Mouse (Mus musculus): ENCODE data around the gene Wdfy2. TPM values are rescaled to one million over a fixed set of nuclear protein-coding genes. Genes with fewer than 3 reads are reported as not detected.
"Not testable (repeated sequence)": the region's sequence is repeated elsewhere in the genome, so short reads cannot be mapped to it uniquely, and the experiment has no call there.

Wdfy2 gene
- polyA plus RNA-seq, 2 experiments, result 10.9 to 12.8 TPM

- DNase-seq (ENCODE audit: low spot score) (no peak), ATAC-seq (ENCODE audit: low FRiP score, low read depth) (no peak)
- Histone ChIP-seq H3K27me3 (ENCODE audit: control insufficient read depth, insufficient read depth, low read length) (no peaks in the 10 kb centered on the region), H3K4me2 (replicated peaks; ENCODE audit: low read depth, low read length, severe bottlenecking) (no peak overlapping the region), H3K9me3 (ENCODE audit: control insufficient read depth, low read length) (no peaks in the 10 kb centered on the region), H3K4me3 (replicated peaks; ENCODE audit: low read length) (no peak overlapping the region), H3K9ac (ENCODE audit: low read depth, low read length, severe bottlenecking) (no peak overlapping the region), H3K36me3 (ENCODE audit: control insufficient read depth, insufficient read depth, low read length) (no peaks in the 10 kb centered on the region), H3K4me1 (ENCODE audit: control insufficient read depth, insufficient read depth, low read length) (peaks cover 4% of the 10 kb centered on the region; the same call in 1 of the 2 replicates), H3K27ac (replicated peaks; ENCODE audit: low read depth, low read length) (no peak overlapping the region)
- WGBS, result 78% methylated on average over 3 of the region's 3 CpGs
- no peak for TF ChIP-seq POLR2A (IDR thresholded peaks at IDR 0.05; ENCODE audit: borderline replicate concordance, extremely low read depth, insufficient read depth, insufficient read length)
Measured at GRCm38 (mm10) chr14:62833541-62833940, 3.9 kb upstream of the Wdfy2 start.

DNA sequence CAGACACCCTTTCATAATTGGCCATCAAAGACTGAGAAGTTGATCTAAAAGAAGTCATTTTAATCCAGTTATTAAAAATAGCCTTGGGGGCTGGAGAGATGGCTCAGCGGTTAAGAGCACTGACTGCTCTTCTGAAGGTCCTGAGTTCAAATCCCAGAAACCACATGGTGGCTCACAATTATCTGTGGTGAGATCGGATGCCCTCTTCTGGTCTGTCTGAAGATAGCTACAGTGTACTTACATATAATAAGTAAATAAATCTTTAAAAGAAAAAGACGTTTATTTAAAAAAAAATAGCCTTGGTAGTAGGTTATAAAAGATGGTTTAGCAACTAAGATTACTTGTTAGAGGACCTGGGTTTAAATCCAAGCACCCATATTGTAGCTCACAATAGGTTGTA, 1.7 kb upstream of the Wdfy2 start:
- not testable (repeated sequence) for H3K36me3 ChIP-seq (ENCODE audit: control insufficient read depth, insufficient read depth, low read length); DNase-seq (ENCODE audit: low spot score); H3K4me1 ChIP-seq (ENCODE audit: control insufficient read depth, insufficient read depth, low read length); H3K4me3 ChIP-seq (replicated peaks; ENCODE audit: low read length); H3K27me3 ChIP-seq (ENCODE audit: control insufficient read depth, insufficient read depth, low read length); H3K4me2 ChIP-seq (replicated peaks; ENCODE audit: low read depth, low read length, severe bottlenecking); H3K9me3 ChIP-seq (ENCODE audit: control insufficient read depth, low read length); H3K27ac ChIP-seq (replicated peaks; ENCODE audit: low read depth, low read length); H3K9ac ChIP-seq (ENCODE audit: low read depth, low read length, severe bottlenecking); ATAC-seq (ENCODE audit: low FRiP score, low read depth)
- WGBS, result 77% methylated on average over 3 of the region's 3 CpGs

- Histone ChIP-seq H3K36me3 (ENCODE audit: control insufficient read depth, insufficient read depth, low read length) (no peaks in the 10 kb centered on the region), H3K4me2 (replicated peaks; ENCODE audit: low read depth, low read length, severe bottlenecking) (peak overlapping the region; percentile 57), H3K9me3 (ENCODE audit: control insufficient read depth, low read length) (no peaks in the 10 kb centered on the region), H3K27me3 (ENCODE audit: control insufficient read depth, insufficient read depth, low read length) (no peaks in the 10 kb centered on the region), H3K9ac (ENCODE audit: low read depth, low read length, severe bottlenecking) (0 out of 2 replicates have a peak overlapping the region, but pooled peaks have one; percentile 26), H3K4me1 (ENCODE audit: control insufficient read depth, insufficient read depth, low read length) (peaks cover 11% of the 10 kb centered on the region), H3K4me3 (replicated peaks; ENCODE audit: low read length) (peak overlapping the region; percentile 90), H3K27ac (replicated peaks; ENCODE audit: low read depth, low read length) (0 out of 2 replicates have a peak overlapping the region, but pooled peaks have one; percentile 58)
- no peak for TF ChIP-seq POLR2A (IDR thresholded peaks at IDR 0.05; ENCODE audit: borderline replicate concordance, extremely low read depth, insufficient read depth, insufficient read length)
- DNase-seq (ENCODE audit: low spot score) (peak; percentile 99), ATAC-seq (ENCODE audit: low FRiP score, low read depth) (peak; percentile 97)
- 1% methylated on average over 37 of the region's 37 CpGs for WGBS
Measured at GRCm38 (mm10) chr14:62836926-62837640, 395 bp upstream of the Wdfy2 start.

DNA sequence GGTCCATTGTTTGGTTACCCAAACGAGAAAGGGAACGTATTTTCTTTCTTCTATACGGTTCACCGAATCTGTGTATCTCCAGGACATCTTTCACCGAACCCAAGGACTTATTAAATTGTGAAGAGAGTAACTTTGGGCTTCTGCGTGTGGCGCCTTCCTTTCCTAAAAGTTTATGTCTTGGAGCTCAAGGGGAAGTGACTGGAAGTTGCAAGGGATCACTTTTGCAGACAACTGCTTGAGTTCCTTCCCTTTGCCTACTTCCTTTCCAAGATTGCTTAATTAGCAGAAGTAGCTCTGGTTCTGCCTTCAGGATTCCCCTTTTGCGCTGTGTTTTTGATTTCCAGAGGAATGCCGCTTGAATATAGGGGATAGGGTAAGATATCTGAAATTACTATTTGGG, 858 bp downstream of the Wdfy2 start:
- Histone ChIP-seq H3K4me3 (replicated peaks; ENCODE audit: low read length) (peak overlapping the region; percentile 90), H3K27me3 (ENCODE audit: control insufficient read depth, insufficient read depth, low read length) (no peaks in the 10 kb centered on the region), H3K9me3 (ENCODE audit: control insufficient read depth, low read length) (no peaks in the 10 kb centered on the region), H3K9ac (ENCODE audit: low read depth, low read length, severe bottlenecking) (peak overlapping the region; percentile 71), H3K27ac (replicated peaks; ENCODE audit: low read depth, low read length) (no peak overlapping the region), H3K4me1 (ENCODE audit: control insufficient read depth, insufficient read depth, low read length) (peaks cover 21% of the 10 kb centered on the region), H3K36me3 (ENCODE audit: control insufficient read depth, insufficient read depth, low read length) (no peaks in the 10 kb centered on the region), H3K4me2 (replicated peaks; ENCODE audit: low read depth, low read length, severe bottlenecking) (peak overlapping the region; percentile 65)
- ATAC-seq (ENCODE audit: low FRiP score, low read depth) (no peak), DNase-seq (ENCODE audit: low spot score) (no peak)
- TF ChIP-seq POLR2A (IDR thresholded peaks at IDR 0.05; ENCODE audit: borderline replicate concordance, extremely low read depth, insufficient read depth, insufficient read length), result no peak
- 12% methylated on average over 9 of the region's 9 CpGs for WGBS

DNA sequence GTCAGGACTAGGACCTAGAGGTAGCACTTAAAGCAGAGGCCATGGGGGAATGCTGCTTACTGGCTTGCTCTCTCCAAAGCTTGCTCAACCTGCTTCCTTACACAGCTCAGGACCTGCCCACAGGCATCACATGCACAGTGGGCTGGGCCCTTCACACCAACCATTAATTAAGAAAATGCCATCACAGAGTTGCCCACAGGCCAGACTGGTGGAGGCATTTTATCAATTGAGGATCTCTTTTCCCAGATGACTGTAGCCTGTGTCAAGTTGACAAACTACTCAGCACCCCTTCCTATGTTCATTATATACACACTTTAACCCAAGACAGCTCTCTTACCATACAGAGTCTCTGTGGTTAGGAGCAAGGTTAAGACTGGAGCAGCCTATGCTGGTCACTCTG, 4.2 kb downstream of the Wdfy2 start:
- no peaks in the 10 kb centered on the region for H3K9me3 ChIP-seq (ENCODE audit: control insufficient read depth, low read length)
- H3K4me3 ChIP-seq (replicated peaks; ENCODE audit: low read length), result no peak overlapping the region
- no peaks in the 10 kb centered on the region for H3K36me3 ChIP-seq (ENCODE audit: control insufficient read depth, insufficient read depth, low read length)
- no peak overlapping the region for H3K27ac ChIP-seq (replicated peaks; ENCODE audit: low read depth, low read length)
- no peak overlapping the region for H3K9ac ChIP-seq (ENCODE audit: low read depth, low read length, severe bottlenecking)
- no peaks in the 10 kb centered on the region for H3K27me3 ChIP-seq (ENCODE audit: control insufficient read depth, insufficient read depth, low read length)
- no peak overlapping the region for H3K4me2 ChIP-seq (replicated peaks; ENCODE audit: low read depth, low read length, severe bottlenecking)
- ATAC-seq (ENCODE audit: low FRiP score, low read depth), result no peak
- no peak for DNase-seq (ENCODE audit: low spot score)
- no peak for TF ChIP-seq POLR2A (IDR thresholded peaks at IDR 0.05; ENCODE audit: borderline replicate concordance, extremely low read depth, insufficient read depth, insufficient read length)
- H3K4me1 ChIP-seq (ENCODE audit: control insufficient read depth, insufficient read depth, low read length), result peaks cover 47% of the 10 kb centered on the region

Measured in limb, embryonic 14.5 days (tissue).